Mouse (Mus musculus) hindbrain, embryonic 11.5 days (tissue): Measurements from ENCODE around the gene Kcnk6. TPM values are rescaled to one million over a fixed set of nuclear protein-coding genes. Genes with fewer than 3 reads are reported as not detected.

Experiments
- ATAC-seq: fragments of 200-750 bp; cut with Nextera tagmentation; 2 replicates; pipeline ENCODE4 v1.8.0; 2017; ENCODE audit warnings: mild to moderate bottlenecking, moderate TSS enrichment, moderate library complexity; ENCODE audit not compliant: low FRiP score
- DNase-seq: peaks from one replicate; pipeline ENCODE4 v3.0.0-alpha.2; 2015; ENCODE audit warnings: low spot score
- H3K27ac ChIP-seq: fragments of 300-500 bp; sonication (generic); 2 replicates; pipeline ENCODE4 v1.5.1; 2014; ENCODE audit warnings: mild to moderate bottlenecking, low read depth, low read length
- H3K27me3 ChIP-seq: fragments of 300-500 bp; sonication (generic); 2 replicates; pipeline ENCODE4 v1.6.1; 2014; ENCODE audit warnings: mild to moderate bottlenecking, low read length, moderate library complexity, mixed read lengths; ENCODE audit not compliant: control insufficient read depth, insufficient read depth
- H3K36me3 ChIP-seq: fragments of 300-500 bp; sonication (generic); 2 replicates; pipeline ENCODE4 v1.6.1; 2014; ENCODE audit warnings: mild to moderate bottlenecking, low read length, moderate library complexity, mixed read lengths; ENCODE audit not compliant: control insufficient read depth, insufficient read depth
- H3K4me1 ChIP-seq: fragments of 300-500 bp; sonication (generic); replicated peaks from 2 replicates; pipeline ENCODE4 v1.6.1; 2014; ENCODE audit warnings: low read length, mixed read lengths; ENCODE audit not compliant: control insufficient read depth, insufficient read depth
- H3K4me2 ChIP-seq: fragments of 300-500 bp; sonication (generic); replicated peaks from 2 replicates; pipeline ENCODE4 v1.6.1; 2014; ENCODE audit warnings: mild to moderate bottlenecking, low read depth, low read length
- H3K4me3 ChIP-seq: fragments of 300-500 bp; sonication (generic); 2 replicates; pipeline ENCODE4 v1.5.1; 2014; ENCODE audit warnings: low read depth, low read length
- H3K9ac ChIP-seq: fragments of 300-500 bp; sonication (generic); 2 replicates; pipeline ENCODE4 v1.6.1; 2014; ENCODE audit warnings: low read depth, low read length
- H3K9me3 ChIP-seq: fragments of 300-500 bp; sonication (generic); 2 replicates; pipeline ENCODE4 v1.6.1; 2016; ENCODE audit warnings: low read length; ENCODE audit not compliant: control insufficient read depth
- WGBS: fragments of 180-500 bp; shearing (Covaris S2); extraction: QIAGEN DNeasy Blood & Tissue Kit; methylation state at CpG from one replicate; pipeline ENCODE4 v1.1.7; 2014; 5-methylcytosine and 5-hydroxymethylcytosine counted together
- polyA plus RNA-seq: library from polyadenylated mRNA; unstranded; fragments of >200 nt; fragmentation: Nextera tagmentation; extraction: Ambion mirVana; gene quantifications from 2 replicates; pipeline ENCODE4 v1.2.1, GENCODE M21; 2014

Kcnk6 gene
- polyA plus RNA-seq, 1 experiment from 2014 or later, result 0.32 TPM

DNA sequence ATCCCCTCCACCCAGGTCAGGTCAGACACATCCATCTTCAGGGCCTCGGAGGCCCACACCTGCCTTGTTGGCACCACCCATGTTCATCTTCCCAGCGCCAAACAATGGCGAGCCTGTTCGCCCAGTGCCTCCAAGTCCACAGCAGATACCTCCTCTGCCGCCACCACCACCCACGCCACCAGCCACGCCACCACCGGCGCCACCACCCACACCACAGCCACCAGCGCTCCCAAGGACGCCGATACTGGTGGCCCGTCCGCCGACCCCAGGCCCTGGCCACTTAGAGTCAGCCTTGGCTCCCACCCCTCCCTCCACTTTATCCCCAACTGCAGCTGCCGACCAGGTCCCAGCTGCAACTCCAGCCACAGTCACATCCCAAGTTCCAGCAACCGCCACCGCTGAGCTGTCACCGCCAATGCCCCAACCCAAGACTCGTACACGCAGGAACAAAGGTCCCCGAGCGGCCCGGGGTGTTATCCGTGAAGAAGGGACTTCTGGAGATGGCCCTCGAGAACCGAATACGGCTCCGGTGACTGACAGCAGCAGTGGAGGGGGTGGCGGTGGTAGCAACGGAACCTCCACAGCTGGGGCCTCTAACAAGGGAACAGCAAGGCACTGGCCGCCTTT is 59.8 kb downstream of the Kcnk6 start:
- WGBS, result 22% methylated on average over 27 of the region's 32 CpGs
- no peak overlapping the region for H3K4me3 ChIP-seq
- DNase-seq, result peak; percentile 32
- H3K4me1 ChIP-seq, result peaks cover 12% of the 10 kb centered on the region
- ATAC-seq, result no peak
- H3K27ac ChIP-seq, result no peak overlapping the region
- H3K9me3 ChIP-seq, result no peaks in the 10 kb centered on the region
- H3K27me3 ChIP-seq, result peaks cover 33% of the 10 kb centered on the region
- H3K4me2 ChIP-seq, result no peak overlapping the region
- H3K9ac ChIP-seq, result 0 out of 2 replicates have a peak overlapping the region, but pooled peaks have one; percentile 19
- H3K36me3 ChIP-seq, result peaks cover 8% of the 10 kb centered on the region; the same call in 1 of the 2 replicates

Other genes starting within 250 kb of the Kcnk6 start
- gene Ryr1, start 107.3 kb downstream of the Kcnk6 start, polyA plus RNA-seq, result 1.1 and 1.5 TPM in 2 replicates
- 0.28 and 0.52 TPM in 2 replicates for gene Rasgrp4, start 97.7 kb downstream of the Kcnk6 start, polyA plus RNA-seq
- 14.8 and 16.5 TPM in 2 replicates for gene Fam98c, start 76.3 kb downstream of the Kcnk6 start, polyA plus RNA-seq
- 0.45 and 0.69 TPM in 2 replicates for gene Ggn, start 62.3 kb downstream of the Kcnk6 start, polyA plus RNA-seq
- 4.6 and 6.5 TPM in 2 replicates for gene Spred3, start 62.1 kb downstream of the Kcnk6 start, polyA plus RNA-seq
- 338 and 343 TPM in 2 replicates for gene Psmd8, start 51.8 kb downstream of the Kcnk6 start, polyA plus RNA-seq
- 0.51 and 0.59 TPM in 2 replicates for gene Catsperg1, start 18.5 kb downstream of the Kcnk6 start, polyA plus RNA-seq
- 88.4 and 91.8 TPM in 2 replicates for gene Yif1b, start 5.8 kb upstream of the Kcnk6 start, polyA plus RNA-seq
- 2.5 and 2.7 TPM in 2 replicates for gene 2200002D01Rik, start 16.0 kb upstream of the Kcnk6 start, polyA plus RNA-seq
- 37.5 and 43.4 TPM in 2 replicates for gene Spint2, start 49.4 kb upstream of the Kcnk6 start, polyA plus RNA-seq
- 33.9 and 37.0 TPM in 2 replicates for gene Ppp1r14a, start 56.8 kb upstream of the Kcnk6 start, polyA plus RNA-seq
- 60.9 and 73.6 TPM in 2 replicates for gene Dpf1, start 71.4 kb upstream of the Kcnk6 start, polyA plus RNA-seq